Mouse (Mus musculus) brain, embryonic 14.5 days (tissue): ENCODE measurements around the gene Polr1d. TPM values are rescaled to one million over a fixed set of nuclear protein-coding genes. Genes with fewer than 3 reads are reported as not detected.

Source experiments
- DNase-seq: peaks from one replicate; pipeline ENCODE4 v3.0.0-alpha.2; 2011; ENCODE audit warnings: low read depth
- CTCF ChIP-seq: fragments of 200-500 bp; IDR thresholded peaks from 2 replicates; pipeline ENCODE4 v1.5.1; 2012; ENCODE audit warnings: inconsistent platforms, mild to moderate bottlenecking, moderate library complexity, borderline replicate concordance; ENCODE audit not compliant: insufficient read depth, insufficient read length; ENCODE audit errors: extremely low read depth
- POLR2A ChIP-seq: fragments of 200-500 bp; IDR thresholded peaks from 2 replicates; pipeline ENCODE4 v1.6.1; 2012; ENCODE audit warnings: mild to moderate bottlenecking, inconsistent platforms, borderline replicate concordance; ENCODE audit not compliant: poor library complexity, insufficient read depth, insufficient read length, severe bottlenecking; ENCODE audit errors: extremely low read depth
- polyA plus RNA-seq: library from polyadenylated mRNA; depleted of rRNA; stranded (reverse); fragments of >200 nt; gene quantifications from 2 replicates; pipeline ENCODE4 v1.2.3, GENCODE M21; 2012; rRNA removed

The Polr1d gene
- polyA plus RNA-seq, 1 experiment: 82.3 TPM

- DNase-seq: no peak
- no peak for TF ChIP-seq POLR2A
- no peak for TF ChIP-seq CTCF
These were observed 82.5 kb downstream of the Polr1d start for GRCm38 (mm10) chr5:147159320-147159719.

GRCm38 (mm10) chr5:147159792-147160191 is 82.9 kb downstream of the Polr1d start:
- no peak for DNase-seq
- TF ChIP-seq POLR2A (no peak), CTCF (no peak)

Other genes starting within 250 kb of the Polr1d start
- 222 and 324 TPM in 2 replicates for gene Rpl21, start 244.2 kb upstream of the Polr1d start, polyA plus RNA-seq
- 5.5 and 6.5 TPM in 2 replicates for gene Rasl11a, start 232.0 kb upstream of the Polr1d start, polyA plus RNA-seq
- gene Gtf3a, start 128.4 kb upstream of the Polr1d start, polyA plus RNA-seq: 79.6 and 88.5 TPM in 2 replicates
- gene Mtif3, start 113.2 kb upstream of the Polr1d start, polyA plus RNA-seq: 15.5 and 16.6 TPM in 2 replicates
- 7.1 and 10.1 TPM in 2 replicates for gene Lnx2, start 464 bp upstream of the Polr1d start, polyA plus RNA-seq
- gene Gsx1, start 111.6 kb downstream of the Polr1d start, polyA plus RNA-seq: 9.8 and 11.2 TPM in 2 replicates
- gene Pdx1, start 192.9 kb downstream of the Polr1d start, polyA plus RNA-seq: not detected in 2 replicates
- gene Cdx2, start 230.2 kb downstream of the Polr1d start, polyA plus RNA-seq: not detected in 2 replicates
- not detected in 2 replicates for gene Urad, start 245.4 kb downstream of the Polr1d start, polyA plus RNA-seq